Mouse (Mus musculus) midbrain, postnatal 0 days (tissue): ENCODE results near the gene Psma5. TPM values are rescaled to one million over a fixed set of nuclear protein-coding genes. Genes with fewer than 3 reads are reported as not detected.

Experiments used
- ATAC-seq: fragments of 200-750 bp; cut with Nextera tagmentation; 2 replicates; pipeline ENCODE4 v1.8.0; 2017; ENCODE audit warnings: moderate number of reproducible peaks, mild to moderate bottlenecking, moderate TSS enrichment, moderate library complexity; ENCODE audit not compliant: low FRiP score
- DNase-seq: peaks from one replicate; pipeline ENCODE4 v3.0.0-alpha.2; 2015; ENCODE audit warnings: low spot score
- H3K27ac ChIP-seq: fragments of 300-500 bp; sonication (generic); 2 replicates; pipeline ENCODE4 v1.5.1; 2014; ENCODE audit warnings: low read depth, mild to moderate bottlenecking, low read length, mixed read lengths
- H3K27me3 ChIP-seq: fragments of 300-500 bp; sonication (generic); 2 replicates; pipeline ENCODE4 v1.6.1; 2014; ENCODE audit warnings: low read length, control low read depth, mixed read lengths; ENCODE audit not compliant: insufficient read depth
- H3K36me3 ChIP-seq: fragments of 300-500 bp; sonication (generic); 2 replicates; pipeline ENCODE4 v1.6.1; 2014; ENCODE audit warnings: low read length, control low read depth, mixed read lengths; ENCODE audit not compliant: insufficient read depth
- H3K4me1 ChIP-seq: fragments of 300-500 bp; sonication (generic); 2 replicates; pipeline ENCODE4 v1.6.1; 2014; ENCODE audit warnings: mild to moderate bottlenecking, control low read depth, antibody characterized with exemption, low read length, mixed read lengths; ENCODE audit not compliant: insufficient read depth
- H3K4me2 ChIP-seq: fragments of 300-500 bp; sonication (generic); 2 replicates; pipeline ENCODE4 v1.6.1; 2014; ENCODE audit warnings: low read depth, mild to moderate bottlenecking, low read length, mixed read lengths; ENCODE audit not compliant: poor library complexity, severe bottlenecking
- H3K4me3 ChIP-seq: fragments of 300-500 bp; sonication (generic); 2 replicates; pipeline ENCODE4 v1.5.1; 2014; ENCODE audit warnings: low read depth, mild to moderate bottlenecking, low read length, moderate library complexity
- H3K9ac ChIP-seq: fragments of 300-500 bp; sonication (generic); replicated peaks from 2 replicates; pipeline ENCODE4 v1.6.1; 2014; ENCODE audit warnings: mild to moderate bottlenecking, low read length, moderate library complexity, mixed read lengths; ENCODE audit not compliant: poor library complexity, severe bottlenecking
- H3K9me3 ChIP-seq: fragments of 300-500 bp; sonication (generic); 2 replicates; pipeline ENCODE4 v1.6.1; 2016; ENCODE audit warnings: low read length, control low read depth
- CTCF ChIP-seq: IDR thresholded peaks from 2 replicates; pipeline ENCODE4 v1.5.1; 2016; ENCODE audit warnings: antibody characterized with exemption, mild to moderate bottlenecking
- WGBS: fragments of 180-500 bp; shearing (Covaris S2); extraction: QIAGEN DNeasy Blood & Tissue Kit; methylation state at CpG from one replicate; pipeline ENCODE4 v1.1.7; 2014; 5-methylcytosine and 5-hydroxymethylcytosine counted together
- polyA plus RNA-seq: library from polyadenylated mRNA; unstranded; fragments of >200 nt; fragmentation: Nextera tagmentation; extraction: Ambion mirVana; gene quantifications from 2 replicates; pipeline ENCODE4 v1.2.1, GENCODE M21; 2015
- total RNA-seq: library from RNA; depleted of rRNA; stranded (reverse); fragments of >200 nt; gene quantifications from 2 replicates; pipeline ENCODE4 v1.2.3, GENCODE M21; 2014; rRNA removed

Psma5 gene
- total and polyA plus RNA-seq, 2 experiments from 2014 or later = 93.3 to 221 TPM

DNA sequence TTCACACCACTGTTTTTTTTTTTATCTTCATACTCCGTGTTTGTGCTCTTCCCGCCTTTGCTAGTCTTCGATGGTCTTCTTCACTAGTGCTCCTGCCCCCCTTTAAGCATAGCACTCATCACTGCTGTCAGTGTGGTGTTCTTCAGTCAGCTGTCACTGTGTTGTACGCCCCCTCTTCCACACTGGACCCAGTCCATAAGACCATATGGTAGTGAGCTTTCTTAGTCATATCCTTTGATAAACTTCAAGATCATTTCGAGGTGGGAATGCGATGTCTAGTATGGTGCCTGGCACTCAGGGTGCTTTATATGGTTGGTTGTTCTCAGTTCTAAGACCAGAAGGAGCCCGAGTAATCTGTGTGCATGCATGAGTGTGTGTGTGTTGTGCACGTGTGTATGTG lies 70.5 kb downstream of the Psma5 start:
- H3K9ac ChIP-seq = no peak overlapping the region
- H3K9me3 ChIP-seq = no peaks in the 10 kb centered on the region
- no peak overlapping the region for H3K27ac ChIP-seq
- ATAC-seq (no peak), DNase-seq (no peak)
- H3K4me2 ChIP-seq = no peak overlapping the region
- H3K27me3 ChIP-seq = no peaks in the 10 kb centered on the region
- peaks cover 46% of the 10 kb centered on the region for H3K36me3 ChIP-seq
- TF ChIP-seq CTCF = no peak
- H3K4me3 ChIP-seq = no peak overlapping the region
- no peaks in the 10 kb centered on the region for H3K4me1 ChIP-seq
- 96% methylated on average over 8 of the region's 8 CpGs for WGBS

DNA sequence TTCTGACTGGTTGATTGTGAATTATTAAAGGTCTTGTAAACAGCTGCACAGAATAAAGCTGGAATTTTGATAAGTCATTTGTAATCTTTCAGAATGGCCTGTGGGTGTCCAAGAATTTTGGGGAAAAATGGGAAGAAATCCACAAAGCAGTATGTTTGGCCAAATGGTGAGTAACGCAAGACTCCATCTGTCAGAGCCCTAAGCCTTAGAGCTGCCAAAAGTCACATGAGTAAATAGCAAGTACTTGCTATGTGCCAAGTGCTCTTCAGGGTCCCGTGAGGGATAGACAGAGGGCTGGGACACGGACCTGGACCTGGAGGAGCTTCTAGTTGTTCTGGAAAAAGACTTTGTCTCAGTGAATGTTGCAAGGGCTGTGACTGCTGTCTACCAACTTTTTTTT lies 71.2 kb downstream of the Psma5 start:
- 78% methylated on average over 3 of the region's 3 CpGs for WGBS
- no peak overlapping the region for H3K9ac ChIP-seq
- TF ChIP-seq CTCF = no peak
- H3K9me3 ChIP-seq = no peaks in the 10 kb centered on the region
- peaks cover 46% of the 10 kb centered on the region for H3K36me3 ChIP-seq
- H3K4me3 ChIP-seq = no peak overlapping the region
- no peak overlapping the region for H3K4me2 ChIP-seq
- H3K27me3 ChIP-seq = no peaks in the 10 kb centered on the region
- no peak overlapping the region; the same call in 1 of the 2 replicates for H3K27ac ChIP-seq
- no peaks in the 10 kb centered on the region for H3K4me1 ChIP-seq
- no peak for ATAC-seq
- DNase-seq = peak; percentile 28

DNA sequence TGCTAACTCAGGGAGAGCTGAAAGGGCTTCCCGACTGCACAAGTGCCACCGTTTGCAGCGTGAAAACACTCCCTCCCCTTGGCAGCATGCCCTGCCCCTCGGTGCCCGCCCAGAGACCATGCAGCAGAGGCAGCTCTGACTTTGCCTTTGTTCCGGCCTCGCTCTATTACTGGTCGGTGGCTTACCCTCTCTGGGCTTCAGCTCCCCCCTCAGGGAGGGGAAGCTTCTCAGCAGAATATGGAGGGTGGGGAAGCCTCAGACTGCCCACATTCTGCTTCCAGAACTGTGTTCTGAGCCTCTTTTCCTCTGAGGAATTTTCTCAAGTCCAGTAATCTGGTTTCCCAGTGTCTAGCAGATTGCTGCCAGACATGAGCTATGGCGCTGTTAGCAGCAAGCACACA lies 71.7 kb downstream of the Psma5 start:
- 57% methylated on average over 9 of the region's 9 CpGs for whole genome bisulfite sequencing
- Histone ChIP-seq H3K27ac (peak overlapping the region; percentile 43; the same call in 1 of the 2 replicates), H3K4me3 (no peak overlapping the region), H3K4me1 (no peaks in the 10 kb centered on the region), H3K9me3 (no peaks in the 10 kb centered on the region), H3K4me2 (no peak overlapping the region), H3K9ac (no peak overlapping the region), H3K27me3 (no peaks in the 10 kb centered on the region), H3K36me3 (peaks cover 46% of the 10 kb centered on the region)
- ATAC-seq (no peak), DNase-seq (peak; percentile 75)
- TF ChIP-seq CTCF = peak; percentile 8; the same call in 1 of the 2 replicates

Other genes starting within 250 kb of the Psma5 start
- gene Gstm1, start 239.0 kb upstream of the Psma5 start, total RNA-seq = 105 and 142 TPM in 2 replicates
- 293 and 371 TPM in 2 replicates for gene Gstm1, start 239.0 kb upstream of the Psma5 start, polyA plus RNA-seq
- 4.1 and 4.5 TPM in 2 replicates for gene Gstm4, start 212.0 kb upstream of the Psma5 start, total RNA-seq
- 25.6 and 25.9 TPM in 2 replicates for gene Gstm4, start 212.0 kb upstream of the Psma5 start, polyA plus RNA-seq
- 58.4 and 79.8 TPM in 2 replicates for gene Ampd2, start 170.3 kb upstream of the Psma5 start, total RNA-seq
- gene Ampd2, start 170.3 kb upstream of the Psma5 start, polyA plus RNA-seq = 58.8 and 60.0 TPM in 2 replicates
- 0.28 TPM in 1 of 2 replicates, not detected in the other for gene Gnat2, start 164.1 kb upstream of the Psma5 start, total RNA-seq
- 0.26 and 0.28 TPM in 2 replicates for gene Gnat2, start 164.1 kb upstream of the Psma5 start, polyA plus RNA-seq
- gene Gnai3, start 110.8 kb upstream of the Psma5 start, total RNA-seq = 70.8 and 97.2 TPM in 2 replicates
- gene Gnai3, start 110.8 kb upstream of the Psma5 start, polyA plus RNA-seq = 87.4 and 93.6 TPM in 2 replicates
- 12.2 and 12.8 TPM in 2 replicates for gene Gpr61, start 102.0 kb upstream of the Psma5 start, total RNA-seq
- gene Gpr61, start 102.0 kb upstream of the Psma5 start, polyA plus RNA-seq = 7.8 and 8.4 TPM in 2 replicates
- gene Amigo1, start 70.6 kb upstream of the Psma5 start, total RNA-seq = 35.5 and 37.8 TPM in 2 replicates
- 12.2 and 12.6 TPM in 2 replicates for gene Amigo1, start 70.6 kb upstream of the Psma5 start, polyA plus RNA-seq
- gene Cyb561d1, start 55.7 kb upstream of the Psma5 start, total RNA-seq = 3.7 and 4.9 TPM in 2 replicates
- 3.5 and 4.0 TPM in 2 replicates for gene Cyb561d1, start 55.7 kb upstream of the Psma5 start, polyA plus RNA-seq
- 22.5 and 24.9 TPM in 2 replicates for gene Atxn7l2, start 46.0 kb upstream of the Psma5 start, total RNA-seq
- 16.1 and 19.3 TPM in 2 replicates for gene Atxn7l2, start 46.0 kb upstream of the Psma5 start, polyA plus RNA-seq
- 0.42 and 0.55 TPM in 2 replicates for gene Sypl2, start 30.3 kb upstream of the Psma5 start, total RNA-seq
- gene Sypl2, start 30.3 kb upstream of the Psma5 start, polyA plus RNA-seq = 0.10 and 0.17 TPM in 2 replicates
- 68.4 and 80.3 TPM in 2 replicates for gene Sort1, start 27.2 kb downstream of the Psma5 start, total RNA-seq
- 11.2 and 12.7 TPM in 2 replicates for gene Sort1, start 27.2 kb downstream of the Psma5 start, polyA plus RNA-seq
- not detected in 2 replicates for gene Mybphl, start 108.0 kb downstream of the Psma5 start, total RNA-seq
- gene Mybphl, start 108.0 kb downstream of the Psma5 start, polyA plus RNA-seq = 0.13 TPM in 1 of 2 replicates, not detected in the other
- gene Psrc1, start 126.9 kb downstream of the Psma5 start, total RNA-seq = 4.8 and 5.6 TPM in 2 replicates
- gene Psrc1, start 126.9 kb downstream of the Psma5 start, polyA plus RNA-seq = 1.8 and 3.2 TPM in 2 replicates
- 68.5 and 83.4 TPM in 2 replicates for gene Celsr2, start 158.6 kb downstream of the Psma5 start, total RNA-seq
- 19.0 and 24.4 TPM in 2 replicates for gene Celsr2, start 158.6 kb downstream of the Psma5 start, polyA plus RNA-seq
- gene Sars, start 188.3 kb downstream of the Psma5 start, total RNA-seq = 160 and 163 TPM in 2 replicates
- gene Sars, start 188.3 kb downstream of the Psma5 start, polyA plus RNA-seq = 223 and 225 TPM in 2 replicates